In genomic region chr12:100159261-100159975, GRCm38 (mm10) we compare ENCODE assay signal across 8 mouse cellular contexts. TPM values are rescaled to one million over a fixed set of nuclear protein-coding genes. Genes with fewer than 3 reads are reported as not detected.
DNase-seq lines count a peak whose midpoint lies in the region; ATAC-seq and TF ChIP-seq lines count a peak whose summit lies in the region.

Nrde2 (minus strand) TSS chr12:100159653.

- peak; percentile 90 for DNase-seq in ES-E14 (ENCODE audit: low read depth, low spot score)
- peak; percentile 90 for DNase-seq in cerebellum, adult 11-12 months
- DNase-seq in heart, postnatal 25 days (ENCODE audit: low spot score), result peak; percentile 83
- peak; percentile 89 to 96 for DNase-seq in layer of hippocampus, adult 18-20 months (ENCODE audit: low spot score in 2 of 2)
- DNase-seq in lung, adult 2 months, result peak; percentile 91
- DNase-seq in thymus, adult 18-20 months, result peak; percentile 87 to 92

- H3K27ac ChIP-seq in ES-E14 (ENCODE audit: insufficient read depth, low read depth, low read length, poor library complexity, severe bottlenecking), result peak within 1 kb of the TSS; percentile 77
- peak within 1 kb of the TSS; percentile 72 for H3K27ac ChIP-seq in forebrain, embryonic 15.5 days (replicated peaks)

- no peaks in the 10 kb centered on the region; the same call in 1 of the 2 replicates for H3K36me3 ChIP-seq in ES-E14 (ENCODE audit: control insufficient read depth, insufficient read depth, low read length, poor library complexity, severe bottlenecking)
- no peaks in the 10 kb centered on the region for H3K36me3 ChIP-seq in forebrain, embryonic 15.5 days

- intact Hi-C loops in heart, postnatal 25 days (cut with DNase I), result loop anchor here (2.0 kb wide), 1 partner anchor 27 kb away; no protein-coding TSS in a partner anchor

- H3K27me3 ChIP-seq in forebrain, embryonic 15.5 days, result no peaks in the 10 kb centered on the region

- H3K4me3 ChIP-seq in ES-E14 (ENCODE audit: insufficient read depth in 1 of 2, low read depth in 1 of 2, low read length in 2 of 2, poor library complexity in 1 of 2, severe bottlenecking in 1 of 2), result peak within 1 kb of the TSS; percentile 84 to 93
- peak within 1 kb of the TSS; percentile 62 for H3K4me3 ChIP-seq in forebrain, embryonic 15.5 days
- peak within 1 kb of the TSS; percentile 77 for H3K4me3 ChIP-seq in lung, adult 2 months (replicated peaks; ENCODE audit: extremely low read depth, low read depth, low read length)

- peaks cover 2% of the 10 kb centered on the region in 2 experiments; a peak in 3 of 4 replicates for H3K4me1 ChIP-seq in ES-E14 (ENCODE audit: control insufficient read depth in 2 of 2, insufficient read depth in 2 of 2, low read length in 2 of 2, poor library complexity in 1 of 2)
- H3K4me1 ChIP-seq in forebrain, embryonic 15.5 days, result peaks cover 11% of the 10 kb centered on the region
- peaks cover 4% of the 10 kb centered on the region; the same call in 1 of the 2 replicates for H3K4me1 ChIP-seq in lung, adult 2 months (ENCODE audit: control insufficient read depth, insufficient read depth, low read length)

- H3K9ac ChIP-seq in ES-E14 (ENCODE audit: insufficient read depth, low read depth, low read length, poor library complexity, severe bottlenecking), result peak within 1 kb of the TSS; percentile 97
- H3K9ac ChIP-seq in forebrain, embryonic 15.5 days (replicated peaks), result peak within 1 kb of the TSS; percentile 65

- under 1% methylated on average over 26 of the region's 26 CpGs for WGBS in forebrain, embryonic 15.5 days
- WGBS in lung, adult 2 months, result under 1% methylated on average over 26 of the region's 26 CpGs

- H3K9me3 ChIP-seq in ES-E14 (ENCODE audit: control insufficient read depth, insufficient read depth, low read depth, low read length), result no peaks in the 10 kb centered on the region
- no peaks in the 10 kb centered on the region for H3K9me3 ChIP-seq in forebrain, embryonic 15.5 days

- H3K4me2 ChIP-seq in forebrain, embryonic 15.5 days (replicated peaks), result peak within 1 kb of the TSS; percentile 59

- in situ Hi-C loops in ES-E14 (cut with MboI; ENCODE audit: low sequenced_read_pairs in 2 of 2, unreplicated experiment in 2 of 2), result loop anchor here in 1 of 2 experiments (25.0 kb wide), 1 partner anchor 678 kb away; no protein-coding TSS in a partner anchor

- TF ChIP-seq CTCF in lung, adult 2 months (IDR thresholded peaks at IDR 0.05; ENCODE audit: insufficient read depth, low read length), result no peak

- peak; percentile 48; the same call in 1 of the 2 replicates for TF ChIP-seq POLR2A in lung, adult 2 months (IDR thresholded peaks at IDR 0.05; ENCODE audit: borderline replicate concordance, extremely low read depth, low read depth, low read length)

- ATAC-seq in forebrain, embryonic 15.5 days (replicated peaks), result peak; percentile 100
- ATAC-seq in neutrophil, adult 5-6 weeks (ENCODE audit: extremely low read depth, insufficient number of reproducible peaks, low FRiP score, poor library complexity, severe bottlenecking), result peak; percentile 100

TF ChIP-seq in ES-E14, 5 proteins besides CTCF, POLR2A, EP300 and RAD21:
- no peak for TF ChIP-seq MAFK (IDR thresholded peaks at IDR 0.05; ENCODE audit: insufficient read depth, low read depth, low read length)
- peak; percentile 93 for TF ChIP-seq HCFC1 (IDR thresholded peaks at IDR 0.05; ENCODE audit: borderline replicate concordance, insufficient read depth, low read length)

RNA-seq across cellular contexts. Expression of gene Nrde2, which starts in this region (rescaled TPM):
- total RNA-seq in ES-E14 (2012; rRNA removed), result 36.4 and 41.8 TPM in 2 replicates
- 16.5 and 16.6 TPM in 2 replicates for polyA plus RNA-seq in forebrain, embryonic 15.5 days (2015; fragmentation: Nextera tagmentation; extraction: Ambion mirVana)
- 10 to 100 TPM in 1 of 2 experiments, 1 to 10 TPM in 1; 10.0 to 12.7 TPM for total RNA-seq in heart, postnatal 25 days (2021)
- total RNA-seq in layer of hippocampus, adult 18-20 months (2021), result 10 to 100 TPM; 16.8 to 17.4 TPM
- 7.0 and 11.6 TPM in 2 replicates for polyA plus RNA-seq in lung, adult 2 months (2012; rRNA removed)
- total RNA-seq in neutrophil, adult 5-6 weeks (2017), result 29.8 and 32.6 TPM in 2 replicates

Comparison
In these comparisons a context has a peak if more than half of its experiments do, and no peak if none do; other contexts are left out.
1. Peak in every context shown above with its lines: DNase-seq, ATAC-seq, H3K4me3 ChIP-seq and H3K27ac ChIP-seq.